Mouse (Mus musculus) testis, postnatal 14 days (tissue): ENCODE measurements at regions not wholly inside any gene's neighbourhood (a gene's known extent, or its start where the extent isn't known, plus 50 kb on each side); places are given as distances from the start of the nearest gene placed in this dataset.

Source experiments
- DNase-seq: peaks from one replicate; pipeline ENCODE4 v3.0.0; 2021; ENCODE audit warnings: low spot score

GRCm38 (mm10) chr15:97125836-97126822, 70.4 kb upstream of the Slc38a4 start:
- peak; percentile 26 for DNase-seq

- DNase-seq: no peak
Observed at GRCm38 (mm10) chr15:97122263-97122662, 66.5 kb upstream of the Slc38a4 start.

GRCm38 (mm10) chr15:97112452-97113200, 56.9 kb upstream of the Slc38a4 start:
- DNase-seq: no peak

GRCm38 (mm10) chr15:97111320-97112192, 55.8 kb upstream of the Slc38a4 start:
- no peak for DNase-seq

GRCm38 (mm10) chr15:97107779-97108178, 52.0 kb upstream of the Slc38a4 start:
- DNase-seq: no peak

- DNase-seq: no peak
Observed at GRCm38 (mm10) chr15:97106556-97106955, 50.8 kb upstream of the Slc38a4 start.
